Mouse (Mus musculus) adrenal gland (tissue): ENCODE data around the gene Creld1.

Experiments
- intact Hi-C: fragments of 180-260 bp; cut with DNase I; formaldehyde crosslinking; loops from one replicate; pipeline ENCODE4 v1.15.1; 2025
- microRNA-seq, 2 experiments: library from miRNA; unstranded; fragments of <30 nt; microRNA quantifications; one replicate each; pipeline ENCODE4; 2019

Creld1 gene

DNA sequence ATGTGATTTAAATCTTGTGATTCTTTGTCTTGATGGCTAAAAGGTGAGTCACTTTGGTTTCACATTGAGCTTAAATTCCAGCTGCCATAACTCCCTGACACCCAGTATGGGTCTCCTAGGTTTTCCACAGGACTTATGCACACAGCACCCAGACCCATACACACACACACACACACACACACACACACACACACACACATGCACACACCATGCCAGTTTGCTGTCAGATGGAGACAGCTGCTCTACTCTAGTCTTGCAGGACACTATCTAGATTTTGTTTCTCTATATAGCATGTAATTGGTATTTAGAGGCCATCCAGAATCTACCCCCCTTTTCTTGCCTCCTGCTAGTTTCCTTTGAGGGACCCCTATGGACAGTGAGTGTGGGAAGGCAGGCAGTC is 24.0 kb downstream of the Creld1 start:
- intact Hi-C loops: no loop called here

- intact Hi-C loops: no loop called here
These were observed 25.3 kb downstream of the Creld1 start for GRCm38 (mm10) chr6:113508272-113508946.

DNA sequence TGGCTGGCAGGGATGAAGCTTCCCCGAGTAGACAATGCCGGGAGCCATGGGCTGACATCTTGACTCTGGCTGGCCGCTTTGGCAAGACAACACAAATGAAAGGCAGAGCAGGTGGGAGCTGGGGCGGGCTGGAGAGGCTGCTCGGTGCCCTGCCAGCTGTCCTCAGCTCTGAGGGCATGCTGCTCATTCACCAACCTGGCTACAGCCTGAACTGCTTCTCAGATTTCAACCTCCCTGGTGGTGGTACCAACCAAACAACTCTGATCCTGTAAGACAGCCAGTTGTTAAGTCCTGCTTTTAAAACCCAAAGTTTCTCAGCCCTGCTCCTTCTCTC is 25.8 kb downstream of the Creld1 start:
- intact Hi-C loops: no loop called here

- intact Hi-C loops: no loop called here
These were observed 30.8 kb downstream of the Creld1 start for GRCm38 (mm10) chr6:113513944-113514343.

GRCm38 (mm10) chr6:113514600-113514999 is 31.5 kb downstream of the Creld1 start:
- intact Hi-C loops: no loop called here

DNA sequence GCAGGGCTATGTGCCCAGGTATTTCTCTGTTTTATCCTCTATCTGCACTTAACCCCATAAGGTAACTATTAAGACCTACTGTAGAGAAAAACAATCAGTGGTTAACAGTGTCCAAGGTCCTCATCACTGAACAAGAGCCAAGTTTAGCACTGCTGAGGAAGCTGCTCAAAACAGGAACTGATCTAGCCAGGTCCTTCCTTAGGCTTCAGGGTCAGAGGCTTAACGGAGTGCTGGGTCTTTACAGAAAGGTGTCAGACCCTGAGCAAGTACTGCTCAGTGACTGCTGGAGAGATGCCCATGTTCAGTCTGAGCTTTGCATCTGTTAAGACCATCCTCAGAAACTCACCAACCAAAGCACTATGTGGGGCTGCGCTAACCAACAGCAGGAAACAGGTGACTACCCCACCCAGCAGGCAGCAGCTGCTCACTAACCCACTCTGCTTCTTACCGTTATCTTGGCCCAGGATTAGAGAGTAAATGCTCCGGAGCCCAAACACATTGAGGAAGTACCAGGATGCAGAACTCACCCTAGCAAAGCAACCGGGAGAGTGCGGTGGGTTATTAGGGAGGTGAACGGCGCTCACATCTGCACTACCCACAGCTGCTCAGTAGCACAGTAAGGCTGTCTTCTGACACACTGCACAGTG is 34.5 kb downstream of the Creld1 start:
- intact Hi-C loops: no loop called here

DNA sequence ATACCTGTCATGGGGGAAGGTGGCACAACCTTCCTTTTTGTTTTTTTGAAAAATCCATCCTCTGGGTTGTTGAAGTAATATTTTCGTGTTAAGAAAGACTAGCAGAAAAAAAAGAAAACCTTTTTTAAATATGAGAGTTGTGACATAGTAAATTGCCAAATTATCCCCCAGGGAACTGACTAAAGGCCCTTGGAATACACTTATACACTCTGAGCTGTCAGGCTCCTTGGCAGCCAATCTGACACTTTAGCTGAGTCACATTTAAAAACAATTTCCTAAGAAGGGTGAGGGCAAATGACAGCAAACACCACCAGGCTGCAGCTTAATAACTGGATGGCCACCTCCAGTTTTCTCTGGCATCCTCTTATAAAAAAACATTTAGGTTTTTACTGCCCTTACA is 39.2 kb downstream of the Creld1 start:
- intact Hi-C loops: no loop called here

- intact Hi-C loops: no loop called here
These were observed 40.3 kb downstream of the Creld1 start for GRCm38 (mm10) chr6:113523420-113523819.

DNA sequence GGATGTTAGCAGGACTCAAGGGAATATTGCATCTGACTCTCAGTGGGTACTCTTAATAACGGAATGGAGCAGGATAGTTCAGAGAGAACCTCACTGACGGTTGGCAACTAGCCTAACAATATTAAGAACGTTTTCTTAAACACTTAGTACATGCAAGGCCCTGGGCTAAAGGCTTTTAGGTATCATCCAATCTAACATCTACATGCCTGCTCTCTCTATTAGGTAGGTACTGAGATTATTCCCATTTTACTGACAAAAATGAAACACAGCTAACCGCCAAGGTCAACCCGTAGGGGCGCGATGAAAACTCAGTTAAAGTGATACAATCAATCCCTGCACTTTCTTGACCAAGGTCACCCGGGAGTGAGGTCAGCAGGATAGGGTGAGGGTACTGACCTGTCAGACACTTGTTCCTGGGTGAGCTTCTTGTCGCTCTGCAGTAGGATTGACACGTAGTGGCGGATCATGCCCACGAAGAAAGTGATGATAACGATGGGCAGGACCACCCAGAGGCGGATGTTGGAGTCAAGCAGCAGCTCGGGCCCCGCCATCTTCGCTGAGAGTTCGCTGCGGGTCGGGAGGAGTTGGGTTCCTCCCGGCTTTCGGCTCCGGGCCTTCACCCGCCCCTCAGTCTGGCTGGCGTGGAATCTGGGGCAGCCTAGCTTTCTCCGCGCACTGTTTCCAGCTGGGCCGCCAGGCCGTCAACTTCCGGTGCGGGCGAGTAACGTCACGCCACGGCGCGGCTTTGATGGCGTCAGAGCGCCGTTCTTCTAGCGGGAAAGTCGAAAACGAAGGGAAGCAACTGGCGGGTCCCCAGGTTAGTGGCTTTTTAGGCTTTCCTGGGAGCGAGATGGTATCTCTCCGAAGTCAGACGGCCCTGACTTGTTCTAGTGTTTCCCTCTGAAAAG is 48.1 kb downstream of the Creld1 start, which contains the start of the genes Emc3 and Fancd2:
Emc3 (minus strand) TSS at position 721 of the 908 bp plus-strand sequence.
Fancd2 (plus strand) TSS at position 751 of the 908 bp plus-strand sequence.
- intact Hi-C loops: no loop called here

GRCm38 (mm10) chr6:113531840-113532404 is 48.8 kb downstream of the Creld1 start:
- intact Hi-C loops: no loop called here

GRCm38 (mm10) chr6:113534886-113535285 is 51.8 kb downstream of the Creld1 start:
- intact Hi-C loops: no loop called here

GRCm38 (mm10) chr6:113541610-113542009 is 58.5 kb downstream of the Creld1 start:
- intact Hi-C loops: no loop called here

Small RNAs within 50 kb of the gene (microRNA-seq; reads per million reads assigned to microRNA genes)
- gene Gm23365: 0 reads per million in 2 experiments
